Mouse (Mus musculus) intestine, postnatal 0 days (tissue): Measurements from ENCODE around the gene Slc22a4. TPM values are rescaled to one million over a fixed set of nuclear protein-coding genes. Genes with fewer than 3 reads are reported as not detected.
"Not testable (repeated sequence)": the region's sequence is repeated elsewhere in the genome, so short reads cannot be mapped to it uniquely, and the experiment has no call there.

ENCODE experiments used
- ATAC-seq: fragments of 200-750 bp; cut with Nextera tagmentation; 2 replicates; pipeline ENCODE4 v1.8.0; 2017; ENCODE audit warnings: mild to moderate bottlenecking, moderate TSS enrichment, moderate library complexity
- H3K27ac ChIP-seq: fragments of 300-500 bp; sonication (generic); 2 replicates; pipeline ENCODE4 v1.5.1; 2014; ENCODE audit warnings: mild to moderate bottlenecking, low read depth, low read length, moderate library complexity
- H3K27me3 ChIP-seq: fragments of 300-500 bp; sonication (generic); replicated peaks from 2 replicates; pipeline ENCODE4 v1.6.1; 2014; ENCODE audit warnings: low read length, mixed read lengths; ENCODE audit not compliant: control insufficient read depth, insufficient read depth
- H3K36me3 ChIP-seq: fragments of 300-500 bp; sonication (generic); 2 replicates; pipeline ENCODE4 v1.6.1; 2014; ENCODE audit warnings: mild to moderate bottlenecking, moderate library complexity; ENCODE audit not compliant: control insufficient read depth, insufficient read depth
- H3K4me1 ChIP-seq: fragments of 300-500 bp; sonication (generic); replicated peaks from 2 replicates; pipeline ENCODE4 v1.6.1; 2014; ENCODE audit warnings: antibody characterized with exemption, low read length, mixed read lengths; ENCODE audit not compliant: control insufficient read depth, insufficient read depth
- H3K4me2 ChIP-seq: fragments of 300-500 bp; sonication (generic); replicated peaks from 2 replicates; pipeline ENCODE4 v1.6.1; 2014; ENCODE audit warnings: low read depth, mild to moderate bottlenecking, moderate library complexity
- H3K4me3 ChIP-seq: fragments of 300-500 bp; sonication (generic); 2 replicates; pipeline ENCODE4 v1.5.1; 2014; ENCODE audit warnings: low read depth, low read length
- H3K9ac ChIP-seq: fragments of 300-500 bp; sonication (generic); 2 replicates; pipeline ENCODE4 v1.6.1; 2014; ENCODE audit warnings: mild to moderate bottlenecking, low read depth, low read length
- H3K9me3 ChIP-seq: fragments of 300-500 bp; sonication (generic); 2 replicates; pipeline ENCODE4 v1.6.1; 2016; ENCODE audit warnings: mixed run types; ENCODE audit not compliant: control insufficient read depth
- CTCF ChIP-seq: sonication (generic); IDR thresholded peaks from 2 replicates; pipeline ENCODE4 v1.5.1; 2016; ENCODE audit warnings: low read depth, mild to moderate bottlenecking, control low read depth, antibody characterized with exemption, moderate library complexity
- WGBS: fragments of 180-500 bp; shearing (Covaris S2); extraction: QIAGEN DNeasy Blood & Tissue Kit; methylation state at CpG from one replicate; pipeline ENCODE4 v1.1.7; 2014; 5-methylcytosine and 5-hydroxymethylcytosine counted together
- polyA plus RNA-seq: library from polyadenylated mRNA; unstranded; fragments of >200 nt; fragmentation: Nextera tagmentation; extraction: Ambion mirVana; gene quantifications from 2 replicates; pipeline ENCODE4 v1.2.1, GENCODE M21; 2015

The Slc22a4 gene
- polyA plus RNA-seq, 1 experiment from 2014 or later, result 1.2 TPM

- Histone ChIP-seq H3K27ac (no peak overlapping the region), H3K9ac (no peak overlapping the region), H3K4me1 (no peaks in the 10 kb centered on the region), H3K27me3 (no peaks in the 10 kb centered on the region), H3K9me3 (no peaks in the 10 kb centered on the region), H3K4me3 (no peak overlapping the region), H3K36me3 (no peaks in the 10 kb centered on the region), H3K4me2 (no peak overlapping the region)
- no peak for TF ChIP-seq CTCF
- ATAC-seq, result no peak
- WGBS, result 82% methylated on average over 3 of the region's 3 CpGs
Observed at GRCm38 (mm10) chr11:54004734-54005133, 23.2 kb downstream of the Slc22a4 start.

GRCm38 (mm10) chr11:54004221-54004620, 23.7 kb downstream of the Slc22a4 start:
- Histone ChIP-seq H3K27me3 (no peaks in the 10 kb centered on the region), H3K9ac (no peak overlapping the region), H3K36me3 (no peaks in the 10 kb centered on the region), H3K27ac (no peak overlapping the region), H3K4me1 (no peaks in the 10 kb centered on the region), H3K4me3 (no peak overlapping the region), H3K9me3 (no peaks in the 10 kb centered on the region), H3K4me2 (no peak overlapping the region)
- WGBS, result 67% methylated on average over 9 of the region's 9 CpGs
- peak; percentile 14; the same call in 1 of the 2 replicates for ATAC-seq
- no peak for TF ChIP-seq CTCF

- H3K9ac ChIP-seq, H3K4me2 ChIP-seq, H3K27me3 ChIP-seq, H3K36me3 ChIP-seq, H3K4me1 ChIP-seq, H3K4me3 ChIP-seq, H3K27ac ChIP-seq, ATAC-seq, H3K9me3 ChIP-seq: not testable (repeated sequence)
- WGBS, result 44% methylated on average over 12 of the region's 12 CpGs
- TF ChIP-seq CTCF, result peak; percentile 92
Observed at GRCm38 (mm10) chr11:54002761-54003717, 24.9 kb downstream of the Slc22a4 start.

GRCm38 (mm10) chr11:54002147-54002760, 25.6 kb downstream of the Slc22a4 start:
- Histone ChIP-seq H3K36me3 (no peaks in the 10 kb centered on the region), H3K27ac (no peak overlapping the region), H3K4me3 (no peak overlapping the region), H3K27me3 (no peaks in the 10 kb centered on the region), H3K9ac (no peak overlapping the region), H3K9me3 (no peaks in the 10 kb centered on the region), H3K4me1 (no peaks in the 10 kb centered on the region), H3K4me2 (no peak overlapping the region; the same call in 1 of the 2 replicates)
- 2% methylated on average over 5 of the region's 5 CpGs for WGBS
- no peak for ATAC-seq
- TF ChIP-seq CTCF, result peak; percentile 89

- no peak overlapping the region for H3K4me2 ChIP-seq
- ATAC-seq, result no peak
- 72% methylated on average over 2 of the region's 2 CpGs for WGBS
- H3K9me3 ChIP-seq, result no peaks in the 10 kb centered on the region
- TF ChIP-seq CTCF, result no peak
- H3K36me3 ChIP-seq, result no peaks in the 10 kb centered on the region
- no peak overlapping the region for H3K27ac ChIP-seq
- H3K4me3 ChIP-seq, result no peak overlapping the region
- H3K9ac ChIP-seq, result no peak overlapping the region
- H3K4me1 ChIP-seq, result no peaks in the 10 kb centered on the region
- no peaks in the 10 kb centered on the region for H3K27me3 ChIP-seq
Observed at GRCm38 (mm10) chr11:53997661-53998060, 30.2 kb downstream of the Slc22a4 start.

GRCm38 (mm10) chr11:53992264-53992663, 35.6 kb downstream of the Slc22a4 start:
- ATAC-seq, result no peak
- 49% methylated on average over 4 of the region's 4 CpGs for WGBS
- no peak for TF ChIP-seq CTCF
- no peaks in the 10 kb centered on the region for H3K4me1 ChIP-seq
- H3K27ac ChIP-seq, result no peak overlapping the region
- no peak overlapping the region for H3K4me2 ChIP-seq
- no peaks in the 10 kb centered on the region for H3K27me3 ChIP-seq
- no peak overlapping the region for H3K9ac ChIP-seq
- no peaks in the 10 kb centered on the region for H3K9me3 ChIP-seq
- no peak overlapping the region for H3K4me3 ChIP-seq
- no peaks in the 10 kb centered on the region for H3K36me3 ChIP-seq
